Mouse (Mus musculus) limb, embryonic 13.5 days (tissue): ENCODE data around the gene Gpc3. TPM values are rescaled to one million over a fixed set of nuclear protein-coding genes. Genes with fewer than 3 reads are reported as not detected.

Source experiments
- ATAC-seq: fragments of 200-750 bp; cut with Nextera tagmentation; 2 replicates; pipeline ENCODE4 v1.8.0; 2017; ENCODE audit warnings: low read depth, moderate number of reproducible peaks, moderate TSS enrichment; ENCODE audit not compliant: low FRiP score
- H3K27ac ChIP-seq: fragments of 300-500 bp; sonication (generic); 2 replicates; pipeline ENCODE4 v1.5.1; 2015; ENCODE audit warnings: inconsistent platforms, mild to moderate bottlenecking, moderate library complexity
- H3K27me3 ChIP-seq: fragments of 300-500 bp; sonication (generic); 2 replicates; pipeline ENCODE4 v1.6.1; 2015; ENCODE audit warnings: mild to moderate bottlenecking, inconsistent platforms
- H3K36me3 ChIP-seq: fragments of 300-500 bp; sonication (generic); 2 replicates; pipeline ENCODE4 v1.6.1; 2015; ENCODE audit warnings: inconsistent platforms, mild to moderate bottlenecking, moderate library complexity
- H3K4me1 ChIP-seq: fragments of 300-500 bp; sonication (generic); 2 replicates; pipeline ENCODE4 v1.6.1; 2015; ENCODE audit warnings: inconsistent platforms
- H3K4me2 ChIP-seq: fragments of 300-500 bp; sonication (generic); replicated peaks from 2 replicates; pipeline ENCODE4 v1.6.1; 2015; ENCODE audit warnings: inconsistent platforms, mild to moderate bottlenecking, moderate library complexity
- H3K4me3 ChIP-seq: fragments of 300-500 bp; sonication (generic); 2 replicates; pipeline ENCODE4 v1.5.1; 2015; ENCODE audit warnings: moderate library complexity, mild to moderate bottlenecking, inconsistent platforms
- H3K9ac ChIP-seq: fragments of 300-500 bp; sonication (generic); 2 replicates; pipeline ENCODE4 v1.6.1; 2015; ENCODE audit warnings: mild to moderate bottlenecking, inconsistent platforms
- H3K9me3 ChIP-seq: fragments of 300-500 bp; sonication (generic); 2 replicates; pipeline ENCODE4 v1.6.1; 2016; ENCODE audit warnings: inconsistent platforms
- WGBS: fragments of 180-500 bp; shearing (Covaris S2); methylation state at CpG from one replicate; pipeline ENCODE4 v1.1.7; 2015; 5-methylcytosine and 5-hydroxymethylcytosine counted together
- polyA plus RNA-seq: library from polyadenylated mRNA; unstranded; fragments of >200 nt; fragmentation: Nextera tagmentation; extraction: Ambion mirVana; gene quantifications from 2 replicates; pipeline ENCODE4 v1.2.1, GENCODE M21; 2015

Gpc3 gene
- polyA plus RNA-seq, 1 experiment from 2014 or later, result 1,302 TPM

DNA sequence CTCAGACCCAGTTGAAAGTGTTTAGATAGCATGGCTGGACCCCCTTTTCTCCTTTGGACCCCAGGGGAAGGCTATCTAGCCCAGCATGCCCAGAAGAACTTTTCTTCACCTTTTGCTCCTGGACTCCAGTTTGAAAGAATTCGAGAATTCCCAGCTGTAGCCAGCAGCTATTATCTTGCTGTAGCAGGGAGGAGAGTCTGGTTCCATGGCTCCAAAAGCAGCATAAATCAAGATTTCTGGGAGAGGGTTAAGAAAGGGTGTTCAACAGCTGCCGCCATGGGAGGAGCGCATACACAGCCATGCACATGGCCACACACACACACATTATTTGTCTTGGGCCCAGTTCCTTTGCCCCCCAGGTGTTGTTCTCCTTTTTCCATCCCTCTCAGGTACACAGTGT is 4.1 kb upstream of the Gpc3 start:
- 43% methylated on average over 3 of the region's 3 CpGs for WGBS
- Histone ChIP-seq H3K4me2 (no peak overlapping the region), H3K4me1 (peaks cover 36% of the 10 kb centered on the region), H3K36me3 (no peaks in the 10 kb centered on the region), H3K9ac (no peak overlapping the region), H3K9me3 (no peaks in the 10 kb centered on the region), H3K27me3 (peaks cover 7% of the 10 kb centered on the region; the same call in 1 of the 2 replicates), H3K4me3 (no peak overlapping the region), H3K27ac (peak overlapping the region; percentile 52)
- ATAC-seq, result no peak

DNA sequence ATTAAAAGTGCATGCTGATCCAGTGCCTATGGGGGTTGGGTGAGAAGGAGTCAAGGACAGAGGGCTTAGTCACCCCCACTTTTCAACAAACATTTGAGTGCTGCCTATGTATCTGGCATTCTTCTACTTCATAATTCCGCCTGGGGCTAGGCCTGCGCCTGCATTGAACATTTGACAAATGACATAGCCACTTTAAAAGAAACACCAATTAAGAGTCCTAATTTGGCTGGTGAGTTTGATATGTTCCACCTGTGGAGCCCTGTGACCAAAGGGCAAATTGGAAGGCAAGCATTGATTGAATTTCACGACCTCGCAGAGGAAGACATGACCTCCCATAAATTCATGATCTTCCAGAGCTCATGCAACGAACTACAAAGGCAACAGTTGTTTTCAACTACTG is 2.4 kb upstream of the Gpc3 start:
- no peaks in the 10 kb centered on the region for H3K36me3 ChIP-seq
- H3K27ac ChIP-seq, result no peak overlapping the region
- no peak for ATAC-seq
- H3K27me3 ChIP-seq, result peaks cover 14% of the 10 kb centered on the region; the same call in 1 of the 2 replicates
- 40% methylated on average over 5 of the region's 5 CpGs for WGBS
- H3K4me1 ChIP-seq, result peaks cover 36% of the 10 kb centered on the region
- H3K4me3 ChIP-seq, result no peak overlapping the region
- H3K9me3 ChIP-seq, result no peaks in the 10 kb centered on the region
- no peak overlapping the region for H3K4me2 ChIP-seq
- no peak overlapping the region for H3K9ac ChIP-seq

DNA sequence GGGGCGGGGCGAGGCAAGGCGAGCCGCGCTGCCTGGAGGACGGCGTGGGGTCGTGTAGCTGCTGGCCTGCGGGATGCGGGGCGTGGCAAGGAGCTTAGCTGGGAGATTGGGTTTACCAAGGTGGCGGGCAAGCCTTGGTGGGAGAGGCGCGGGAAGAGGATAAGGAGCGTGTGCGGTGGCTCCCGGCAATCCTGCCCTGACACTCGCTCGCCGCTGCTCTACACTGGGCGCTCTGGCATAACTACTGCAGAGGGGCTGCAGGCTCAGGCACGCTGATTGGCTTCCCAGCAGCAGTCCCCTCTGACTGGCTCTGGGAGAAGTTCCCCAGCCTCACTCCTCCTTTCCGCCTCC is 256 bp upstream of the Gpc3 start:
- Histone ChIP-seq H3K27me3 (peaks cover 14% of the 10 kb centered on the region; the same call in 1 of the 2 replicates), H3K36me3 (no peaks in the 10 kb centered on the region), H3K4me2 (peak overlapping the region; percentile 62), H3K9me3 (no peaks in the 10 kb centered on the region), H3K9ac (peak overlapping the region; percentile 86), H3K27ac (peak overlapping the region; percentile 91), H3K4me1 (peaks cover 39% of the 10 kb centered on the region), H3K4me3 (peak overlapping the region; percentile 68)
- WGBS, result 16% methylated on average over 19 of the region's 23 CpGs
- peak; percentile 95 for ATAC-seq

DNA sequence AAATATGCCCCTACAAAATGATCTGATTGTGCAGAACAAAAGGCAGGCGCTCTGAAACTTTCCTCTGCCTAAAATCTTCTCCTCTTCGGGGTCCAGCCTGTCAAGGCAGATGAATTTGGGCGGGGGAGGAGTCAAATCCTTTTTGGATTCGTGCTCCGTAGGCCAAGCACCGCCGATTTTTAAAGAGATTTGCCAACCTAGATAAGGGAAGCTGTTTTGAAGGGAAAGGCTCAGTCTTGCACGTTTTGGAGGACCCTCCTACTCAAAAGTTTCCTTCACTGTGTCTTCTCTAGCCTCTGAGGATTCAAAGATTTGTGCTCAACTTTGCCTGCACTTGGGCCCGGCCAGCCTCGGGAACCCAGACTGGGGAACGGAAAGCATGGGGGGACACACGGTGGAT is 944 bp downstream of the Gpc3 start:
- Histone ChIP-seq H3K4me1 (peaks cover 37% of the 10 kb centered on the region), H3K4me2 (peak overlapping the region; percentile 62), H3K9ac (peak overlapping the region; percentile 86), H3K36me3 (no peaks in the 10 kb centered on the region), H3K9me3 (no peaks in the 10 kb centered on the region), H3K27ac (peak overlapping the region; percentile 91), H3K27me3 (peaks cover 14% of the 10 kb centered on the region; the same call in 1 of the 2 replicates), H3K4me3 (peak overlapping the region; percentile 68)
- ATAC-seq, result no peak
- WGBS, result 16% methylated on average over 12 of the region's 12 CpGs

DNA sequence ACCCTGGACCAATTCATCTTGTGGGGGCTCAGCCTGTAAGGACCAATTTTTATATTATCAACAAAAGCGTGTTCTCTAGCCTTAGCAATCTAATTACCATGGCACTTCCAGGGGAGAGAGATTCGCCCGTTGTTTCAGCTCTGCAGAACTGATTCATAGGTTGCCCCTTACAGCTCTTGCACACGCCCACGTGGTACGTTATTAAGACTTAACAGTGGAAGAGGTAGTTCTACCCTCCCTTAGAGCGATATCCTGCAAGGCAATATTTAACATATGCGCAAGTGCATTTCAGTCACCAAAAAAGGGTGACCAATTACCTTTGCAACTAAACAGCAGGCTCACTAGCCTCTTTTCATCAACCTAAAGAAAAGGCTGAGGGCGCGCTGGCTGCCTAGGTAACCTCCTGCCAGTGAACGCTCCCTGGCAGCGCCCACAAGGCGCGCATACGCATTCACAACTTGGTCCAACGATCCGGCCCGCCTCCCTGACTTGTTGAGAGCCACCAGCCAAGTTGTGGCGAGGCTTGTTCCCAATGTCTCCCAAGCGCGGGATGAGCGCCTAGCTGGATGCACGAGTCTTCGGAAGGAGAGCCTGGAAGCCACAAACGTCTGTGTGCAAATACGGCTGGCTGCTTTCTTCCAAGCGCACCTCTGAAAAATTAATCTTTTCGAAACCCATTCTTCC is 1.6 kb downstream of the Gpc3 start:
- 16% methylated on average over 28 of the region's 28 CpGs for WGBS
- no peak for ATAC-seq
- H3K4me3 ChIP-seq, result peak overlapping the region; percentile 68

DNA sequence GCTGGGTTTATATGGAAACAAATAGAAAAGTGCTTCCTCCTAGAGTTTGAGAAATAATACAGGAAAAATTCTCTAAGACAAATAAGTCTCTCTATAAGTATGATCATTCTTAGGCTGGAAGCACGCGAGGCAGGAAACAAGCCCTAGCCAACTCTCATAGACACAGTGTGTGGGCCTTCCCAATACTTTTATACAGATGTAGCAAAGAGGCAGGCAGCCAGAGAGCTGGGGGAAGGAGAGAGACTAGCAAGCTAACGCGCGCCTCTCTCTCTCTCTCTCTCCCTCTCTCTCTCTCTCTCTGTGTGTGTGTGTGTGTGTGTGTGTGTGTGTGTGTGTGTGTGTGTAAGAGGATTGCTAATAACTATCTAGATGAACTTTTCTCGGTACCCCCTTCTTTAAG is 2.2 kb downstream of the Gpc3 start:
- Histone ChIP-seq H3K4me1 (peaks cover 30% of the 10 kb centered on the region), H3K4me3 (peak overlapping the region; percentile 68), H3K9ac (peak overlapping the region; percentile 86), H3K36me3 (no peaks in the 10 kb centered on the region), H3K4me2 (peak overlapping the region; percentile 62), H3K27ac (peak overlapping the region; percentile 91), H3K9me3 (no peaks in the 10 kb centered on the region), H3K27me3 (peaks cover 14% of the 10 kb centered on the region; the same call in 1 of the 2 replicates)
- no peak for ATAC-seq
- 13% methylated on average over 6 of the region's 6 CpGs for WGBS

More for the DNA sequence above, 1.6 kb downstream of the Gpc3 start:
- Histone ChIP-seq H3K9me3 (no peaks in the 10 kb centered on the region), H3K4me2 (peak overlapping the region; percentile 62), H3K27ac (peak overlapping the region; percentile 91), H3K27me3 (peaks cover 14% of the 10 kb centered on the region; the same call in 1 of the 2 replicates), H3K36me3 (no peaks in the 10 kb centered on the region), H3K9ac (peak overlapping the region; percentile 86), H3K4me1 (peaks cover 32% of the 10 kb centered on the region)

DNA sequence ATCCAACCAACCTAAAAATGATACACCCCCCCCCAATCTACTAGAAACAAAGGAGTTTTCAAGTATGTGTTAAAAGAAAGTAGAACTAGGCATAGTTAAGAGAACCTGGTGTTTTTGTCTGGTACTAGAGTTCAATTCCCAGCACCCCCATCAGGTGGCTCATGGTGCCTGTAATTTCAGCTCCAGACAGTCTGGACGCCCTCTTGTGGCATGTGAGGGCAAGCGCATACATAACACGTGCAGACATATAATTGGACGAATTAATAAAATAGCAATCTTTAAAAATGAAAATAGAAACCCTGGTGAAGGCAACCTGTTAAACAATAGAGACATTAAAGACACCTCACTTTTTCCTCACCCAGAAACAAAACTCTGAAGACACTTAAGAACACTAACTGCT is 10.6 kb downstream of the Gpc3 start:
- WGBS, result 66% methylated on average over 4 of the region's 4 CpGs

DNA sequence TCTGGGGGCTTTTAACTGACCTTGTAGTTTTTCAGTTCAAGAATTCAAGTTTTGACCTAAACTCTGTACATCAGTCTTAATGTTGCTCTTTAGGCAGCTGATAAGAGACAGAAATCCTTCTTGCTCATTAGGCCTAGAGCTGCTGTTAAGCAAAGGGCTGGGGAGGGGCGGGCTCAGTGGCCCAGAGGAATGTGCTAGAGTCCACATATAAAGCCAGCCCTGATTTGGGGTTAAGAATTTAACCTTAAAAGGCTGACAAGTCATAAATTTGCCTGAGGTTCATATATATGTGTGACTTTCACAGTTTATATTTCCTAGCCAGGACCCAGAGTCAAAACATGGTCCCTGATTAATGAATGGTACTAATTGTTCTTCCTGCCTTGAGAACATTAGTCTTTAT is 14.5 kb downstream of the Gpc3 start:
- WGBS, result 38% methylated on average over 1 of the region's 1 CpGs
- H3K4me3 ChIP-seq, result no peak overlapping the region
- H3K27me3 ChIP-seq, result no peaks in the 10 kb centered on the region
- no peak overlapping the region for H3K4me2 ChIP-seq
- H3K36me3 ChIP-seq, result peaks cover 2% of the 10 kb centered on the region; the same call in 1 of the 2 replicates
- no peak overlapping the region for H3K9ac ChIP-seq
- no peak for ATAC-seq
- no peaks in the 10 kb centered on the region for H3K9me3 ChIP-seq
- H3K4me1 ChIP-seq, result peaks cover 27% of the 10 kb centered on the region
- no peak overlapping the region for H3K27ac ChIP-seq

More for the DNA sequence above, 10.6 kb downstream of the Gpc3 start:
- Histone ChIP-seq H3K36me3 (peaks cover 12% of the 10 kb centered on the region; the same call in 1 of the 2 replicates), H3K4me3 (no peak overlapping the region), H3K9ac (no peak overlapping the region), H3K9me3 (no peaks in the 10 kb centered on the region), H3K4me1 (peaks cover 32% of the 10 kb centered on the region), H3K27ac (no peak overlapping the region), H3K27me3 (no peaks in the 10 kb centered on the region), H3K4me2 (no peak overlapping the region)
- ATAC-seq, result no peak

DNA sequence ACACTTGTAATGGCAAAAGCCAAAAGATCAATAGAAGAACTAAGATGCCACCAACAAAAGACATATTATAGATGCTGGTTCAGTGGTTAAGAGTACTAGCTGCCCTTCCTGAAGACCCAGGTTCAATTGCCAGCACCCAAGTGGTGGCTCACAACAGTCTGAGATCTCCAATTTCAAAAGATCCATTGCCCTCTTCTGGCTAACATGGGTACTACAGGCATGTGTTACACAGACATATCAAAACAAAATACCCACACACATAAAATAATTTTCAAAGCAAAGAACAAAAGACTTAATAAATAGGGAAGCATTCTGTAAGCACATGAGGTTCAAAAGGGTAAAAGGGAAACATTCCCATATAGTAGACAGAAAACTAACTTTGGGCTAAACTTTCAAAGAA is 26.1 kb downstream of the Gpc3 start:
- Histone ChIP-seq H3K9me3 (no peaks in the 10 kb centered on the region), H3K27ac (no peak overlapping the region), H3K36me3 (peaks cover 14% of the 10 kb centered on the region), H3K4me1 (no peaks in the 10 kb centered on the region), H3K27me3 (no peaks in the 10 kb centered on the region), H3K4me3 (no peak overlapping the region), H3K9ac (no peak overlapping the region), H3K4me2 (no peak overlapping the region)
- ATAC-seq, result no peak

DNA sequence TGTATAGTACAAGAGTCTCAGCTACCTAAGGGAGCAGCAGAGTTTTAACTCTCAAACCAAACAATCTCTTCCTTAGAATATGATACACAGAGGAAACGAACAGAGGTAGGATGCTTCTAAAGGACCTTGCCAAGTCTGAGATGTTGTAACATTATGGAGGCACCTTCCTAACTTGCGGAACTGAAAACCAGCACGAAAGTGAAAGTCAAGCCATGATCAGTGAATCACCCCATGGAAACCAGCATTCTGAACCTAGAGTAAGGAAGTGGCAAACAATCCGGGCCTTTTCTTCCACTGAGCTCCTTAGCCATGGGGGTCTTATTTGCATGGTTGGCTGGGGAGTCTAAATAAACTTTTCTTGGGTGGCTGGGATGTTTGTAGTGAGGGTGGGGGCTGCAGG is 53.8 kb downstream of the Gpc3 start:
- no peaks in the 10 kb centered on the region for H3K27me3 ChIP-seq
- no peak overlapping the region for H3K27ac ChIP-seq
- WGBS, result 82% methylated on average over 4 of the region's 4 CpGs
- H3K4me1 ChIP-seq, result 0 out of 2 replicates have a peak, but pooled peaks cover 8% of the 10 kb centered on the region
- no peaks in the 10 kb centered on the region for H3K9me3 ChIP-seq
- ATAC-seq, result no peak
- no peak overlapping the region for H3K9ac ChIP-seq
- no peaks in the 10 kb centered on the region for H3K36me3 ChIP-seq
- no peak overlapping the region for H3K4me2 ChIP-seq
- H3K4me3 ChIP-seq, result no peak overlapping the region

DNA sequence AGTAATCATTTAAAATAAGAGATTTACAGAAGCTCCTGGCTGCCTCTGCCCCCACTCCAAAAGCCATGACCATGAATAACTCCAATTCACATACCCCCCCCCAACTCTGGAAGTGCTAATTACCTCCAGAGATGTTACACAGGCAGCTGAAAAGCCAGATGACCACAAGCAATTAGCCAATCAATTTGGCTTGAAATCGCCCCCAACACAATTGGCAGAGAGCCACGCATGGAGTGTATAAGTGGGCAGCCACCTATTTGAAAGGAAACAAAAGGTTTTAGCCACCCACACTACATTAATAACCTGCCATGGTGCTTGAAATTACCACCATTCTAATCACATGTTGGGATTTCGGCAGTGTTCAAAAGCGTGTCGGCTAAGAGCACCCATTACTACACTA is 55.2 kb downstream of the Gpc3 start:
- H3K36me3 ChIP-seq, result no peaks in the 10 kb centered on the region
- H3K4me1 ChIP-seq, result 0 out of 2 replicates have a peak, but pooled peaks cover 6% of the 10 kb centered on the region
- no peaks in the 10 kb centered on the region for H3K9me3 ChIP-seq
- no peak overlapping the region for H3K27ac ChIP-seq
- WGBS, result 52% methylated on average over 5 of the region's 5 CpGs
- no peak for ATAC-seq
- no peak overlapping the region for H3K4me2 ChIP-seq
- no peak overlapping the region for H3K4me3 ChIP-seq
- no peak overlapping the region for H3K9ac ChIP-seq
- no peaks in the 10 kb centered on the region for H3K27me3 ChIP-seq

DNA sequence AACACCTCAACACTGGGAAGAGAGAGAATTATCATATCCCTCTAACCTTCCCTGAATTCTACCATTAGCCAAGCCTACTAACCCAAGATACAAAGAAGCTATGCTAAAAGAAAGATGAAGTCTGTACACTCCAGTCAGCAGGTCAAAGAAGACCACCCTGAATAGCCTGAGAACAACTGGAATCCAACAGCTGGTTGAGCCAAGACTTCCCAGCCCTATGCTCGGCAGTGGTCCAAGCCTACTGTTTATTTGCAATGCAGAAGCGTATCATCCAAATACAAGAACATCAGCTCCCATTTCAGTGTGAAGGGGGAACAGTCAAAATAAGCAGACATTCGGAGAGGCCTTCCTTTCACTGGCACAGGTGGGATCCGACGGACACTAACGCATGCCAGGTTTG is 56.3 kb downstream of the Gpc3 start:
- no peaks in the 10 kb centered on the region for H3K36me3 ChIP-seq
- H3K4me3 ChIP-seq, result no peak overlapping the region
- H3K27me3 ChIP-seq, result no peaks in the 10 kb centered on the region
- H3K4me2 ChIP-seq, result no peak overlapping the region
- H3K4me1 ChIP-seq, result peaks cover 9% of the 10 kb centered on the region; the same call in 1 of the 2 replicates
- no peaks in the 10 kb centered on the region for H3K9me3 ChIP-seq
- no peak overlapping the region for H3K27ac ChIP-seq
- WGBS, result 78% methylated on average over 6 of the region's 6 CpGs
- no peak for ATAC-seq
- no peak overlapping the region for H3K9ac ChIP-seq

DNA sequence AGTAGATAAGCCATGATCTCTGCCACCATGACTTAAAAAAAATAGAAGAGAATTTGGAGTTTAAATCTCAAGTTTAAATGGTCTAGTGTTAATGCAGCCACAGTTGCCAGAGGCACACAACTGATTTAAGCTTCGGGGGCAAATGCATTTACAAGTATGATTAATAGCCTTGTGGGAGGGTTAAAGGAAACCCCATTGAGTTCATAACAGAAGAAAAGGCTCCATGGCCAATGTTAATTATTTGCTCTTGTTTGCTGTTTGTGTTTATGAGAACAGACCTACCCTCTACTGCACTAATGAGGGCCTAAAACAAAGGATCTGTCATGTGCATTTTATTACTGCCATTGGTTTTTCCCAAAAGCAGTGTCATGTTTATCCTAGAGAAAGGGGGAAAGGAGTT is 62.5 kb downstream of the Gpc3 start:
- Histone ChIP-seq H3K36me3 (no peaks in the 10 kb centered on the region), H3K9ac (no peak overlapping the region), H3K4me3 (no peak overlapping the region), H3K9me3 (no peaks in the 10 kb centered on the region), H3K27me3 (no peaks in the 10 kb centered on the region), H3K4me2 (no peak overlapping the region), H3K27ac (peak overlapping the region; percentile 55; the same call in 1 of the 2 replicates), H3K4me1 (peaks cover 45% of the 10 kb centered on the region)
- ATAC-seq, result no peak
- WGBS, result 21% methylated on average over 1 of the region's 1 CpGs
